Mouse (Mus musculus): ENCODE measurements around the gene Izumo1r. TPM values are rescaled to one million over a fixed set of nuclear protein-coding genes. Genes with fewer than 3 reads are reported as not detected.

Gene Izumo1r
- polyA plus RNA-seq, 1 experiment from 2014 or later: 0.37 TPM

DNA sequence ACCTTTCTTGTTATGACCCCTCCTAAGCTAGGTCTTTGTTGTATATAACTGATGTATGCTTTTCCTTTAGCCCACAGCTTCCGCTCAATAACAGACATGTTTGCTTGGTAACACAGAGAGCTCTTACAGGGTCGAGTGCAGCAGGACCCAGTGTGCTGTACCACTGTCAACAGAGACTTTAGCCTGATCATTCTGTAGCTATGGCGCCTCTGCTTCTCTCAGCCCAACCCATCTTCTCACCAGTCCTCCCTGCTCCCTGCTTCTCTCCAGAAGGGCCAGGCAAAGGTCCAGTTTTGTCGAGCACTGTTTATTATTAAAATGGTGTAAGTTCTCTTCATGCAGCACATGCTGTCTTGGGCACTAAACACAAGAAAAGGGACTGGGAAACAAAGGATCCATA lies 19.9 kb upstream of the Izumo1r start:
- no peak for ATAC-seq (ENCODE audit: insufficient number of reproducible peaks, low FRiP score, low TSS enrichment, low read depth)
- H3K9me3 ChIP-seq (replicated peaks): no peaks in the 10 kb centered on the region
- 72% methylated on average over 4 of the region's 4 CpGs for WGBS
- H3K4me3 ChIP-seq (replicated peaks): no peak overlapping the region
- H3K27me3 ChIP-seq: no peaks in the 10 kb centered on the region
- H3K36me3 ChIP-seq: no peaks in the 10 kb centered on the region
- H3K4me2 ChIP-seq (replicated peaks): no peak overlapping the region
- no peak overlapping the region for H3K27ac ChIP-seq (replicated peaks)
- no peaks in the 10 kb centered on the region for H3K4me1 ChIP-seq
- H3K9ac ChIP-seq: no peak overlapping the region

DNA sequence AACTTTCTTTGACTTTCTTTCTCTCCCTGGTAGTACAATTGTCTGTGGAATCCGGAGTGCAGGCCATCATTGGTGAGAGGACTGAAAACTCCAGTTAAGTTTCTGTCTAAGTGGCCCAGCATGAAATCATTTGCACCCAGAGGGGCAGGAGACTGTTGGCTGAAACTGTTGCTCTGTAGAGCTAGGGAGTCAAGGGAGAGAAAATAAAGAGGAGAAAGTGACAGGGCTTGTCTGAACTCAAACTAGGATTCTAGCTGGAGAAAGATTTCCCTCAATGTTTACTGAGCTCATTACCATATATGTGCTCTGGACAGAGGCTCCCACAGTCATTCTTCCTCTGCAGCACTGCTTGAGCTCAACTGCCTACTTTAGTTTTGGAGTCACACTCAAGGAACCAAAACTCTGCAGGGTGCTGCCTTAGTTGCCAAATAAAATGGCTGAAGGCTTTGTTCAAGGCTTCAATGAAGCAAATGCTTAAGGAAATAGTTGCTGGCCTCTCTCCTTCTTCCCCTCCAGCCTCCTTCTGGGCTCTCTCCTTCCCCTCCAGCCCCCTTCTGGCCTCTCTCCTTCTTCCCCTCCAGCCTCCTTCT lies 18.3 kb upstream of the Izumo1r start:
- H3K4me3 ChIP-seq (replicated peaks): no peak overlapping the region
- no peak for ATAC-seq (ENCODE audit: insufficient number of reproducible peaks, low FRiP score, low TSS enrichment, low read depth)
- H3K9me3 ChIP-seq (replicated peaks): no peaks in the 10 kb centered on the region
- no peaks in the 10 kb centered on the region for H3K36me3 ChIP-seq
- no peaks in the 10 kb centered on the region for H3K27me3 ChIP-seq
- no peak overlapping the region for H3K4me2 ChIP-seq (replicated peaks)
- H3K4me1 ChIP-seq: no peaks in the 10 kb centered on the region
- 25% methylated on average over 1 of the region's 1 CpGs for WGBS
- no peak overlapping the region for H3K27ac ChIP-seq (replicated peaks)
- H3K9ac ChIP-seq: no peak overlapping the region

GRCm38 (mm10) chr9:14921254-14921653 lies 17.5 kb upstream of the Izumo1r start:
- no peaks in the 10 kb centered on the region for H3K4me1 ChIP-seq
- H3K27ac ChIP-seq (replicated peaks): no peak overlapping the region
- no peaks in the 10 kb centered on the region for H3K36me3 ChIP-seq
- ATAC-seq (ENCODE audit: insufficient number of reproducible peaks, low FRiP score, low TSS enrichment, low read depth): no peak
- no peak overlapping the region for H3K9ac ChIP-seq
- H3K9me3 ChIP-seq (replicated peaks): no peaks in the 10 kb centered on the region
- no peaks in the 10 kb centered on the region for H3K27me3 ChIP-seq
- no peak overlapping the region for H3K4me2 ChIP-seq (replicated peaks)
- 60% methylated on average over 4 of the region's 4 CpGs for WGBS
- H3K4me3 ChIP-seq (replicated peaks): no peak overlapping the region

- Histone ChIP-seq H3K4me3 (replicated peaks) (no peak overlapping the region), H3K9me3 (replicated peaks) (no peaks in the 10 kb centered on the region), H3K27ac (replicated peaks) (no peak overlapping the region), H3K4me2 (replicated peaks) (no peak overlapping the region), H3K4me1 (no peaks in the 10 kb centered on the region), H3K36me3 (no peaks in the 10 kb centered on the region), H3K27me3 (no peaks in the 10 kb centered on the region), H3K9ac (no peak overlapping the region)
- ATAC-seq (ENCODE audit: insufficient number of reproducible peaks, low FRiP score, low TSS enrichment, low read depth): no peak
- WGBS: 82% methylated on average over 4 of the region's 4 CpGs
Observed at GRCm38 (mm10) chr9:14920608-14921007, 16.9 kb upstream of the Izumo1r start.

- Histone ChIP-seq H3K4me2 (replicated peaks) (no peak overlapping the region), H3K27ac (replicated peaks) (no peak overlapping the region), H3K9me3 (replicated peaks) (no peaks in the 10 kb centered on the region), H3K9ac (no peak overlapping the region), H3K36me3 (no peaks in the 10 kb centered on the region), H3K4me3 (replicated peaks) (no peak overlapping the region), H3K27me3 (no peaks in the 10 kb centered on the region), H3K4me1 (no peaks in the 10 kb centered on the region)
- ATAC-seq (ENCODE audit: insufficient number of reproducible peaks, low FRiP score, low TSS enrichment, low read depth): no peak
- WGBS: 38% methylated on average over 5 of the region's 5 CpGs
Observed at GRCm38 (mm10) chr9:14918825-14919668, 15.3 kb upstream of the Izumo1r start.

GRCm38 (mm10) chr9:14917661-14918060 lies 13.9 kb upstream of the Izumo1r start:
- Histone ChIP-seq H3K4me1 (no peaks in the 10 kb centered on the region), H3K27ac (replicated peaks) (no peak overlapping the region), H3K36me3 (no peaks in the 10 kb centered on the region), H3K9ac (no peak overlapping the region), H3K4me2 (replicated peaks) (no peak overlapping the region), H3K9me3 (replicated peaks) (no peaks in the 10 kb centered on the region), H3K4me3 (replicated peaks) (no peak overlapping the region), H3K27me3 (no peaks in the 10 kb centered on the region)
- no peak for ATAC-seq (ENCODE audit: insufficient number of reproducible peaks, low FRiP score, low TSS enrichment, low read depth)
- 91% methylated on average over 2 of the region's 2 CpGs for WGBS

- Histone ChIP-seq H3K4me3 (replicated peaks) (no peak overlapping the region), H3K36me3 (no peaks in the 10 kb centered on the region), H3K9ac (no peak overlapping the region), H3K27ac (replicated peaks) (no peak overlapping the region), H3K4me2 (replicated peaks) (no peak overlapping the region), H3K9me3 (replicated peaks) (no peaks in the 10 kb centered on the region), H3K27me3 (no peaks in the 10 kb centered on the region), H3K4me1 (no peaks in the 10 kb centered on the region)
- ATAC-seq (ENCODE audit: insufficient number of reproducible peaks, low FRiP score, low TSS enrichment, low read depth): no peak
- 74% methylated on average over 2 of the region's 2 CpGs for WGBS
Observed at GRCm38 (mm10) chr9:14912037-14912436, 8.3 kb upstream of the Izumo1r start.

GRCm38 (mm10) chr9:14909981-14910380 lies 6.2 kb upstream of the Izumo1r start:
- Histone ChIP-seq H3K9ac (no peak overlapping the region), H3K4me2 (replicated peaks) (no peak overlapping the region), H3K4me3 (replicated peaks) (no peak overlapping the region), H3K9me3 (replicated peaks) (no peaks in the 10 kb centered on the region), H3K4me1 (peaks cover 7% of the 10 kb centered on the region), H3K27me3 (no peaks in the 10 kb centered on the region), H3K36me3 (no peaks in the 10 kb centered on the region), H3K27ac (replicated peaks) (no peak overlapping the region)
- no peak for ATAC-seq (ENCODE audit: insufficient number of reproducible peaks, low FRiP score, low TSS enrichment, low read depth)
- WGBS: 57% methylated on average over 5 of the region's 5 CpGs

- 45% methylated on average over 7 of the region's 7 CpGs for WGBS
- ATAC-seq (ENCODE audit: insufficient number of reproducible peaks, low FRiP score, low TSS enrichment, low read depth): no peak
Observed at GRCm38 (mm10) chr9:14907816-14908415, 4.2 kb upstream of the Izumo1r start.

DNA sequence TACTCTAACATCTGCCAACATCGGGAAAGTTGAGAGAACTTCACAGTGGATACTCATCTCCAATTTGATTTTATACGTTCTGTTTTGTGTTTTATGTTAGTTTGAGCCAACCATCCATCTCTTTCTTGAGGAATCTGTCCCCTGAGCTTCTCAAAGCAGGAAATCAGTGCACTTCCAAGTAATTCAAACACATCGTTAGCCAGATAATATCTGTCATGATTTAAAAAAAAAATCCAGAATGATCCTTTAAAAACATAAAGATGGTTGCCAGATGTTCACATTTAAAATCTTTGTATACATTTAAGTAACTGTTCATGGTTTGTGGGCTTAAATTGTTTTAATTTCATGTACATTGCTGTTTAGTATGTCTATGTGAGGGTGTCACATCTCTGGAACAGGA lies 2.2 kb upstream of the Izumo1r start:
- no peak overlapping the region for H3K4me2 ChIP-seq (replicated peaks)
- no peaks in the 10 kb centered on the region for H3K27me3 ChIP-seq
- no peak overlapping the region for H3K9ac ChIP-seq
- ATAC-seq (ENCODE audit: insufficient number of reproducible peaks, low FRiP score, low TSS enrichment, low read depth): no peak
- peaks cover 21% of the 10 kb centered on the region for H3K4me1 ChIP-seq
- H3K36me3 ChIP-seq: no peaks in the 10 kb centered on the region
- 19% methylated on average over 3 of the region's 3 CpGs for WGBS
- no peak overlapping the region for H3K4me3 ChIP-seq (replicated peaks)
- no peak overlapping the region for H3K27ac ChIP-seq (replicated peaks)
- H3K9me3 ChIP-seq (replicated peaks): no peaks in the 10 kb centered on the region

More at GRCm38 (mm10) chr9:14907816-14908415, 4.2 kb upstream of the Izumo1r start:
- no peak overlapping the region for H3K4me2 ChIP-seq (replicated peaks)
- no peak overlapping the region for H3K9ac ChIP-seq
- H3K4me3 ChIP-seq (replicated peaks): no peak overlapping the region
- no peaks in the 10 kb centered on the region for H3K27me3 ChIP-seq
- H3K36me3 ChIP-seq: no peaks in the 10 kb centered on the region
- H3K9me3 ChIP-seq (replicated peaks): no peaks in the 10 kb centered on the region
- no peak overlapping the region for H3K27ac ChIP-seq (replicated peaks)
- peaks cover 17% of the 10 kb centered on the region for H3K4me1 ChIP-seq

DNA sequence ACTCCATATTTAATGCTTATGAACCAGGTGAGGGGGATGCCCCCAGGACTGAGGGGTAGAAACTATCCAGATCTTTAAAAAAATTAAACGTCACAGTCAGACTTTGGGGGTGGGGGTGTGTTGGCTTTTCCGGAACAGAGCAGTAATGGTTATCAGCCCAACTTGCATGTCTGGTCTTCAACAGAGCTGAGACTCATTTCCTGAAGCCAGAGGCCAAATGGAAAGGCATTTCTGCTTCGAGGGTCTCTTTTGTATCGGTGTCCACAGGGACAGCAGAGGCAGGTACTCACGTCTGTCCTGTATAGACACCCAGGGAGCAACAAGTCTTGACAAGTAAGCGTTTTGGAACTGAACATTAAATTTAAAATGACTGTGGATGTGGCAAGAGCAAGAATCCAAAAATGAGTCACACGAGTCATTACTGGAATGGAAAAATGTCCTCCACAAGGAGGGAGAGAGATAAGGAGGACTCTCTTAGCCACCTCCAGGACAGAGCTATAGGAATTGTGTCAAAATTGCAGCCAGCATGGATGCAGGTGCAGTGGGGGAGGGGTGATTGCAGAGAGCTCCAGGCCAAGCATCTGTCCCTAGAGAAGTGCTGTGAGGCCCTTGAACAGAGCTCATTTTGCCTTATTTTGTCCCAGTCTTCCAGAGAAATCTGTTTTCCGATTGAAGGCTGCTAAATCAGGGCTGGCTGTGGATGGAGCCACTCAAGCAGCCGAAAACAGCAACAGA lies 1.2 kb upstream of the Izumo1r start:
- Histone ChIP-seq H3K36me3 (no peaks in the 10 kb centered on the region), H3K9me3 (replicated peaks) (no peaks in the 10 kb centered on the region), H3K4me2 (replicated peaks) (no peak overlapping the region), H3K27ac (replicated peaks) (0 out of 2 replicates have a peak overlapping the region, but pooled peaks have one; percentile 58), H3K4me3 (replicated peaks) (no peak overlapping the region), H3K27me3 (no peaks in the 10 kb centered on the region), H3K4me1 (peaks cover 21% of the 10 kb centered on the region), H3K9ac (no peak overlapping the region)
- WGBS: 22% methylated on average over 9 of the region's 9 CpGs
- ATAC-seq (ENCODE audit: insufficient number of reproducible peaks, low FRiP score, low TSS enrichment, low read depth): peak; percentile 39; the same call in 1 of the 2 replicates
